Mouse (Mus musculus) forebrain, postnatal 0 days (tissue): ENCODE data around the gene Prss57. TPM values are rescaled to one million over a fixed set of nuclear protein-coding genes. Genes with fewer than 3 reads are reported as not detected.
A peak's percentile ranks its signal among the peaks of the same experiment; 100 is the strongest.

Source experiments
- ATAC-seq: fragments of 200-750 bp; cut with Nextera tagmentation; 2 replicates; pipeline ENCODE4 v1.8.0; 2017; ENCODE audit warnings: mild to moderate bottlenecking, moderate library complexity
- DNase-seq: peaks from one replicate; pipeline ENCODE4 v3.0.0-alpha.2; 2015
- H3K27ac ChIP-seq: fragments of 300-500 bp; sonication (generic); 2 replicates; pipeline ENCODE4 v1.5.1; 2014; ENCODE audit warnings: low read depth, mild to moderate bottlenecking, antibody characterized with exemption, low read length, moderate library complexity, mixed read lengths
- H3K27me3 ChIP-seq: fragments of 300-500 bp; sonication (generic); 2 replicates; pipeline ENCODE4 v1.6.1; 2014; ENCODE audit warnings: mild to moderate bottlenecking, low read length, mixed read lengths; ENCODE audit not compliant: insufficient read depth
- H3K36me3 ChIP-seq: fragments of 300-500 bp; sonication (generic); 2 replicates; pipeline ENCODE4 v1.6.1; 2014; ENCODE audit warnings: mild to moderate bottlenecking, moderate library complexity; ENCODE audit not compliant: insufficient read depth
- H3K4me1 ChIP-seq: fragments of 300-500 bp; sonication (generic); 2 replicates; pipeline ENCODE4 v1.6.1; 2014; ENCODE audit warnings: antibody characterized with exemption; ENCODE audit not compliant: insufficient read depth
- H3K4me2 ChIP-seq: fragments of 300-500 bp; sonication (generic); 2 replicates; pipeline ENCODE4 v1.6.1; 2014; ENCODE audit warnings: low read depth, mild to moderate bottlenecking, moderate library complexity
- H3K4me3 ChIP-seq: fragments of 300-500 bp; sonication (generic); 2 replicates; pipeline ENCODE4 v1.5.1; 2014; ENCODE audit warnings: low read depth, low read length, mixed read lengths
- H3K9ac ChIP-seq: fragments of 300-500 bp; sonication (generic); 2 replicates; pipeline ENCODE4 v1.6.1; 2014; ENCODE audit warnings: mild to moderate bottlenecking
- H3K9me3 ChIP-seq: fragments of 300-500 bp; sonication (generic); 2 replicates; pipeline ENCODE4 v1.6.1; 2016; ENCODE audit warnings: low read length
- CTCF ChIP-seq: sonication (generic); IDR thresholded peaks from 2 replicates; pipeline ENCODE4 v1.5.1; 2016; ENCODE audit warnings: antibody characterized with exemption, control low read depth, low read depth
- WGBS: fragments of 180-500 bp; shearing (Covaris S2); extraction: QIAGEN DNeasy Blood & Tissue Kit; methylation state at CpG from one replicate; pipeline ENCODE4 v1.1.7; 2014; 5-methylcytosine and 5-hydroxymethylcytosine counted together
- polyA plus RNA-seq: library from polyadenylated mRNA; unstranded; fragments of >200 nt; fragmentation: Nextera tagmentation; extraction: Ambion mirVana; gene quantifications from 2 replicates; pipeline ENCODE4 v1.2.1, GENCODE M21; 2015
- total RNA-seq: library from RNA; depleted of rRNA; stranded (reverse); fragments of >200 nt; gene quantifications from 2 replicates; pipeline ENCODE4 v1.2.3, GENCODE M21; 2014; rRNA removed

The Prss57 gene
- total and polyA plus RNA-seq, 2 experiments from 2014 or later = 0.35 TPM; not detected in 1

DNA sequence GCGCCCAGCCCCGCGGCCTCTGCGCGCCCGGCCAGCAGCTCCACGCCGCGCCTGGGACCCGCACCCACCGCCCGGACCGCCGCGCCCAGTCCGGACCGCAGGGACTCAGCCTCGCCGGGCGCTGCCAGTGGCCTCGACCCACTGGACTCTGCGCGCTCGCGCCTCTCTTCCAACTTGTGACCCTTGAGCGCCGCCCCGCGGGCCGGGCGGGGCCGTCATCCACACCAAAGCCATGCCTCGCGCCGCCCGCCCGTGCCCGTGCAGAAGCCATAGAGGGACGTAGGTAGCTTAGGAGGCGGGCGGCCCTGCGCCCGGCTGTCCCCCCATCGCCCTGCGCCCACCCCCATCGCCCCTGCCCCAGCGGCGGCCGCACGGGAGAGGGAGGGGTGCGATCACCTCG, 55.4 kb downstream of the Prss57 start:
- ATAC-seq (no peak), DNase-seq (no peak)
- peaks cover 81% of the 10 kb centered on the region for H3K36me3 ChIP-seq
- peaks cover 13% of the 10 kb centered on the region; the same call in 1 of the 2 replicates for H3K9me3 ChIP-seq
- H3K9ac ChIP-seq = no peak overlapping the region
- H3K4me2 ChIP-seq = no peak overlapping the region
- no peak overlapping the region for H3K27ac ChIP-seq
- H3K4me1 ChIP-seq = no peaks in the 10 kb centered on the region
- H3K27me3 ChIP-seq = no peaks in the 10 kb centered on the region
- 41% methylated on average over 42 of the region's 52 CpGs for WGBS
- H3K4me3 ChIP-seq = no peak overlapping the region
- no peak for TF ChIP-seq CTCF

GRCm38 (mm10) chr10:79733847-79734246, 56.9 kb downstream of the Prss57 start:
- Histone ChIP-seq H3K27me3 (no peaks in the 10 kb centered on the region), H3K9ac (no peak overlapping the region), H3K4me3 (no peak overlapping the region), H3K36me3 (peaks cover 65% of the 10 kb centered on the region), H3K4me1 (no peaks in the 10 kb centered on the region), H3K4me2 (no peak overlapping the region), H3K27ac (no peak overlapping the region), H3K9me3 (0 out of 2 replicates have a peak, but pooled peaks cover 5% of the 10 kb centered on the region)
- no peak for TF ChIP-seq CTCF
- DNase-seq = no peak
- no peak for ATAC-seq
- WGBS = 94% methylated on average over 15 of the region's 15 CpGs

GRCm38 (mm10) chr10:79732500-79732899, 58.3 kb downstream of the Prss57 start:
- Histone ChIP-seq H3K27ac (no peak overlapping the region), H3K4me2 (no peak overlapping the region), H3K27me3 (no peaks in the 10 kb centered on the region), H3K4me1 (no peaks in the 10 kb centered on the region), H3K9me3 (no peaks in the 10 kb centered on the region), H3K9ac (no peak overlapping the region), H3K36me3 (peaks cover 52% of the 10 kb centered on the region), H3K4me3 (no peak overlapping the region)
- ATAC-seq (no peak), DNase-seq (no peak)
- 95% methylated on average over 1 of the region's 1 CpGs for WGBS
- TF ChIP-seq CTCF = peak; percentile 53

Other genes with a start within 250 kb of the Prss57 start
Only the 30 nearest of the 34 such genes appear.
- not detected in 2 replicates for gene Theg, start 203.6 kb downstream of the Prss57 start, total RNA-seq
- gene Theg, start 203.6 kb downstream of the Prss57 start, polyA plus RNA-seq = not detected in 2 replicates
- gene C2cd4c, start 176.9 kb downstream of the Prss57 start, total RNA-seq = 22.2 and 26.7 TPM in 2 replicates
- 0.65 and 0.69 TPM in 2 replicates for gene C2cd4c, start 176.9 kb downstream of the Prss57 start, polyA plus RNA-seq
- 45.3 and 54.7 TPM in 2 replicates for gene Shc2, start 153.0 kb downstream of the Prss57 start, total RNA-seq
- 11.3 and 16.9 TPM in 2 replicates for gene Shc2, start 153.0 kb downstream of the Prss57 start, polyA plus RNA-seq
- 0.38 and 0.52 TPM in 2 replicates for gene Odf3l2, start 145.2 kb downstream of the Prss57 start, total RNA-seq
- gene Odf3l2, start 145.2 kb downstream of the Prss57 start, polyA plus RNA-seq = 0.44 and 0.81 TPM in 2 replicates
- gene Madcam1, start 126.4 kb downstream of the Prss57 start, total RNA-seq = 0.38 and 0.95 TPM in 2 replicates
- 0.67 and 0.70 TPM in 2 replicates for gene Madcam1, start 126.4 kb downstream of the Prss57 start, polyA plus RNA-seq
- gene Tpgs1, start 121.6 kb downstream of the Prss57 start, total RNA-seq = 64.2 and 91.5 TPM in 2 replicates
- gene Tpgs1, start 121.6 kb downstream of the Prss57 start, polyA plus RNA-seq = 128 and 148 TPM in 2 replicates
- gene Cdc34, start 108.8 kb downstream of the Prss57 start, total RNA-seq = 61.9 and 69.9 TPM in 2 replicates
- gene Cdc34, start 108.8 kb downstream of the Prss57 start, polyA plus RNA-seq = 67.9 and 76.5 TPM in 2 replicates
- gene Gzmm, start 101.9 kb downstream of the Prss57 start, total RNA-seq = 2.5 and 3.3 TPM in 2 replicates
- 1.1 and 1.3 TPM in 2 replicates for gene Gzmm, start 101.9 kb downstream of the Prss57 start, polyA plus RNA-seq
- 960 and 1,112 TPM in 2 replicates for gene Bsg, start 86.5 kb downstream of the Prss57 start, total RNA-seq
- gene Bsg, start 86.5 kb downstream of the Prss57 start, polyA plus RNA-seq = 1,015 and 1,046 TPM in 2 replicates
- gene Hcn2, start 74.3 kb downstream of the Prss57 start, total RNA-seq = 28.0 and 34.5 TPM in 2 replicates
- 3.6 and 4.7 TPM in 2 replicates for gene Hcn2, start 74.3 kb downstream of the Prss57 start, polyA plus RNA-seq
- gene Polrmt, start 44.4 kb downstream of the Prss57 start, total RNA-seq = 27.8 and 34.9 TPM in 2 replicates
- 27.3 and 30.2 TPM in 2 replicates for gene Polrmt, start 44.4 kb downstream of the Prss57 start, polyA plus RNA-seq
- gene Fgf22, start 35.9 kb downstream of the Prss57 start, total RNA-seq = 0.62 and 1.0 TPM in 2 replicates
- gene Fgf22, start 35.9 kb downstream of the Prss57 start, polyA plus RNA-seq = 0.99 and 1.7 TPM in 2 replicates
- 54.1 and 88.3 TPM in 2 replicates for gene Rnf126, start 24.0 kb downstream of the Prss57 start, total RNA-seq
- gene Rnf126, start 24.0 kb downstream of the Prss57 start, polyA plus RNA-seq = 131 and 143 TPM in 2 replicates
- gene Fstl3, start 13.7 kb downstream of the Prss57 start, total RNA-seq = 2.1 and 4.5 TPM in 2 replicates
- gene Fstl3, start 13.7 kb downstream of the Prss57 start, polyA plus RNA-seq = 1.7 and 2.8 TPM in 2 replicates
- 154 and 178 TPM in 2 replicates for gene Palm, start 2.6 kb upstream of the Prss57 start, total RNA-seq
- 351 and 365 TPM in 2 replicates for gene Palm, start 2.6 kb upstream of the Prss57 start, polyA plus RNA-seq
- gene Misp, start 30.0 kb upstream of the Prss57 start, total RNA-seq = 0.24 and 0.77 TPM in 2 replicates
- gene Misp, start 30.0 kb upstream of the Prss57 start, polyA plus RNA-seq = 0.09 and 0.41 TPM in 2 replicates
- gene Ptbp1, start 63.5 kb upstream of the Prss57 start, total RNA-seq = 92.9 and 97.3 TPM in 2 replicates
- gene Ptbp1, start 63.5 kb upstream of the Prss57 start, polyA plus RNA-seq = 53.7 and 55.7 TPM in 2 replicates
- gene Prtn3, start 83.5 kb upstream of the Prss57 start, total RNA-seq = 4.9 and 7.8 TPM in 2 replicates
- gene Prtn3, start 83.5 kb upstream of the Prss57 start, polyA plus RNA-seq = 14.9 and 15.4 TPM in 2 replicates
- gene Plppr3, start 83.7 kb upstream of the Prss57 start, total RNA-seq = 427 and 473 TPM in 2 replicates
- 309 and 328 TPM in 2 replicates for gene Plppr3, start 83.7 kb upstream of the Prss57 start, polyA plus RNA-seq
- not detected in 2 replicates for gene Elane, start 95.3 kb upstream of the Prss57 start, total RNA-seq
- gene Elane, start 95.3 kb upstream of the Prss57 start, polyA plus RNA-seq = 0.15 TPM in 1 of 2 replicates, not detected in the other
- not detected in 2 replicates for gene Cfd, start 99.9 kb upstream of the Prss57 start, total RNA-seq
- not detected in 2 replicates for gene Cfd, start 99.9 kb upstream of the Prss57 start, polyA plus RNA-seq
- 47.0 and 60.9 TPM in 2 replicates for gene Med16, start 118.0 kb upstream of the Prss57 start, total RNA-seq
- gene Med16, start 118.0 kb upstream of the Prss57 start, polyA plus RNA-seq = 46.1 and 56.0 TPM in 2 replicates
- not detected in 2 replicates for gene Gm26602, start 119.9 kb upstream of the Prss57 start, total RNA-seq
- gene Gm26602, start 119.9 kb upstream of the Prss57 start, polyA plus RNA-seq = 34.4 and 39.2 TPM in 2 replicates
- 4.2 and 5.4 TPM in 2 replicates for gene Kiss1r, start 126.0 kb upstream of the Prss57 start, total RNA-seq
- 3.4 and 3.6 TPM in 2 replicates for gene Kiss1r, start 126.0 kb upstream of the Prss57 start, polyA plus RNA-seq
- gene R3hdm4, start 130.2 kb upstream of the Prss57 start, total RNA-seq = 117 and 129 TPM in 2 replicates
- 282 and 333 TPM in 2 replicates for gene R3hdm4, start 130.2 kb upstream of the Prss57 start, polyA plus RNA-seq
- 7.1 and 7.9 TPM in 2 replicates for gene Arid3a, start 136.1 kb upstream of the Prss57 start, total RNA-seq
- 1.0 and 2.1 TPM in 2 replicates for gene Arid3a, start 136.1 kb upstream of the Prss57 start, polyA plus RNA-seq
- gene Wdr18, start 169.2 kb upstream of the Prss57 start, total RNA-seq = 58.2 and 84.6 TPM in 2 replicates
- 91.9 and 107 TPM in 2 replicates for gene Wdr18, start 169.2 kb upstream of the Prss57 start, polyA plus RNA-seq
- gene Grin3b, start 179.8 kb upstream of the Prss57 start, total RNA-seq = 0.14 and 0.15 TPM in 2 replicates
- 0.09 and 0.18 TPM in 2 replicates for gene Grin3b, start 179.8 kb upstream of the Prss57 start, polyA plus RNA-seq
- 109 and 129 TPM in 2 replicates for gene Tmem259, start 193.4 kb upstream of the Prss57 start, total RNA-seq
- 25.6 and 26.5 TPM in 2 replicates for gene Tmem259, start 193.4 kb upstream of the Prss57 start, polyA plus RNA-seq
- 19.5 and 28.2 TPM in 2 replicates for gene Cnn2, start 197.6 kb upstream of the Prss57 start, total RNA-seq
- gene Cnn2, start 197.6 kb upstream of the Prss57 start, polyA plus RNA-seq = 15.7 and 17.0 TPM in 2 replicates